Mouse (Mus musculus) spleen, adult 2 months (tissue): ENCODE results near the gene Xrcc5. TPM values are rescaled to one million over a fixed set of nuclear protein-coding genes. Genes with fewer than 3 reads are reported as not detected.
A peak's percentile ranks its signal among the peaks of the same experiment; 100 is the strongest.

Experiments
- DNase-seq, 2 experiments: peaks; one replicate each; pipeline versions ENCODE4 v3.0.0 to v3.0.0-alpha.2; 2012 to 2021; ENCODE audit warnings: low spot score in 2 of 2, low read depth in 1 of 2
- H3K27ac ChIP-seq: fragments of 200-500 bp; 2 replicates; pipeline ENCODE4 v1.5.1; 2012; ENCODE audit warnings: low read length, inconsistent platforms; ENCODE audit not compliant: insufficient read depth
- H3K27me3 ChIP-seq: fragments of 200-500 bp; 2 replicates; pipeline ENCODE4 v1.6.1; 2012; ENCODE audit warnings: mild to moderate bottlenecking, moderate library complexity, low read length, inconsistent platforms; ENCODE audit not compliant: control insufficient read depth, insufficient read depth
- H3K36me3 ChIP-seq: fragments of 200-500 bp; 2 replicates; pipeline ENCODE4 v1.6.1; 2012; ENCODE audit warnings: mild to moderate bottlenecking, low read length, inconsistent platforms; ENCODE audit not compliant: control insufficient read depth, insufficient read depth
- H3K4me1 ChIP-seq: fragments of 200-500 bp; 2 replicates; pipeline ENCODE4 v1.6.1; 2011; ENCODE audit warnings: inconsistent platforms; ENCODE audit not compliant: control insufficient read depth, insufficient read depth, insufficient read length
- H3K4me3 ChIP-seq: fragments of 200-500 bp; 2 replicates; pipeline ENCODE4 v1.5.1; 2011; ENCODE audit warnings: mild to moderate bottlenecking, inconsistent platforms; ENCODE audit not compliant: insufficient read depth, insufficient read length; ENCODE audit errors: extremely low read depth
- CTCF ChIP-seq: fragments of 200-500 bp; IDR thresholded peaks from 2 replicates; pipeline ENCODE4 v1.5.1; 2011; ENCODE audit warnings: mild to moderate bottlenecking, inconsistent platforms; ENCODE audit not compliant: insufficient read depth, insufficient read length, insufficient replicate concordance; ENCODE audit errors: extremely low read depth
- POLR2A ChIP-seq: fragments of 200-500 bp; IDR thresholded peaks from 2 replicates; pipeline ENCODE4 v1.6.1; 2011; ENCODE audit warnings: low read depth, low read length, inconsistent platforms
- WGBS: fragments of 180-500 bp; shearing (Covaris S2); methylation state at CpG from one replicate; pipeline ENCODE4 v1.1.7; 2018; 5-methylcytosine and 5-hydroxymethylcytosine counted together
- polyA plus RNA-seq: library from polyadenylated mRNA; depleted of rRNA; stranded (reverse); fragments of >200 nt; gene quantifications from 2 replicates; pipeline ENCODE4 v1.2.3, GENCODE M21; 2012

Gene Xrcc5
- polyA plus RNA-seq, 1 experiment = 1.7 TPM

DNA sequence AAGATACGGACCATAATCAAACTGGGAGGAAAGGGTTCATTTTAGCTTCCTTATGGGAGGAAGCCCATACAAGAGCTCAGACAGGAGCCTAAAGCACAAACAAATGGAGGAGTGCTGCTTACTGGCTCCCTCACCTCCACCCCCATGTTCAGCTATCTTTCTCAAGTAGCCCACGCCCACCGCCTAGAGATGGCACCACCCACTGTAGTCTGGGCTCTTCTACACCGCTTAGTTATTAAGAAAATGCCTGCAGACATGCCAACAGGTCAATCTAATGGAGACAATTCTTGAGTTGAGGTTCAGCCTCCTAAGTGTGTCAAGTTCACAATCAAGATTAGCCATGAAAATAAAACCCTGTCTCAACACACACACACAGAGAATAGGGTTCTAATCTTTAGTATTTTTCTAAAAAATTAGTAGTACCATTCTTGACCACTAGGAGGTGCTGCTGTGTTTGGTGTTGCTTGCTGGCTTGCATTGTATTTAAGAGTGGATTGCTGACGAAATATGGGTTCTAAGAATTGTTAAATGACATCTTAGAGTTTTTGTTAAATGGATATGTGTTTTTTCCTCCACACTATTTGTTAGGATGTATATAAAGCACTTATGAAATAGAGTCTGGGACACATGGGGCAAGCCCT lies 6.3 kb downstream of the Xrcc5 start:
- Histone ChIP-seq H3K4me1 (0 out of 2 replicates have a peak, but pooled peaks cover 4% of the 10 kb centered on the region), H3K27me3 (no peaks in the 10 kb centered on the region), H3K27ac (no peak overlapping the region), H3K36me3 (peaks cover 9% of the 10 kb centered on the region), H3K4me3 (no peak overlapping the region)
- 83% methylated on average over 5 of the region's 5 CpGs for WGBS
- DNase-seq = no peak
- TF ChIP-seq POLR2A = no peak
- no peak for TF ChIP-seq CTCF

DNA sequence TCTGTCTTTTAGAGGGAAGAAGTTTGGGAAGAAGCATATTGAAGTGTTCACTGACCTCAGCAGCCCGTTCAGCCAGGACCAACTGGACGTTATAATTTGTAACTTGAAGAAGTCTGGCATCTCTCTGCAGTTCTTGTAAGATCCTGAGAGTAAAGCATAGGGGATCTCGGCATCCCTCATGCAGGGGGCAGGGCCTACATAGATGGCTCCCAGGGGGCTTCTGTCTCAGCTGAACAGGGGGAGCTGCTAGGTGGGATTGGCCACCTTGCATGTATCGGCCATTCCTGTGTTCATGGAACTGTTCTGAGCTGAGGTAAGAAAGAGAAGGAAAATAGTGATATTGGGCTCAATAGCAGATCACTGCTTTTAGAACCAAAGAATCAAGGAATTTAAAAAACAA lies 8.2 kb downstream of the Xrcc5 start:
- Histone ChIP-seq H3K36me3 (peaks cover 14% of the 10 kb centered on the region), H3K4me1 (0 out of 2 replicates have a peak, but pooled peaks cover 4% of the 10 kb centered on the region), H3K27ac (no peak overlapping the region), H3K4me3 (no peak overlapping the region), H3K27me3 (no peaks in the 10 kb centered on the region)
- WGBS = 94% methylated on average over 4 of the region's 4 CpGs
- TF ChIP-seq POLR2A = no peak
- TF ChIP-seq CTCF = no peak
- DNase-seq = no peak

- peaks cover 17% of the 10 kb centered on the region for H3K36me3 ChIP-seq
- no peak for DNase-seq
- H3K27me3 ChIP-seq = no peaks in the 10 kb centered on the region
- TF ChIP-seq POLR2A (no peak), CTCF (no peak)
- no peak overlapping the region for H3K4me3 ChIP-seq
- WGBS = 89% methylated on average over 8 of the region's 8 CpGs
- H3K4me1 ChIP-seq = 0 out of 2 replicates have a peak, but pooled peaks cover 4% of the 10 kb centered on the region
- no peak overlapping the region for H3K27ac ChIP-seq
Observed at GRCm38 (mm10) chr1:72316409-72316808, 9.2 kb downstream of the Xrcc5 start.

DNA sequence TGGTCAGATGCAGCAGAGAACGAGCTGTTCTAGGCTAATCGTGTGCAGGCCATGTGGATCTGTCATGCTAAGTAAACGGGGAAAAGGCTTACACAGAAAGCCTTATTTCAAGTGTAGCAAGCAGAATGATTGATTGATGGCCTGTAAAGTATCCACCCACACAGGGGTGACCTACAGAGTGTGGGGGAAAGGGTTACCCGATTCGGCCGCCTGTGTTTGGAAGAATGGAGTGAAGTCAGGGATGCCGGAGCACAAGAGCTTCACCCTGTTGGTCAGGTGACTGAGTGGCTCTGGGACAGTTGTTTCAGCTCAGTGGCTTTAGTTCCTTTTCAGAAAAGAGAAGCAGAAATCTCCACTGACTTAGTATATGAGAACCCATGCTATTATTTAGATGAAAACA lies 9.7 kb downstream of the Xrcc5 start:
- 88% methylated on average over 7 of the region's 7 CpGs for WGBS

DNA sequence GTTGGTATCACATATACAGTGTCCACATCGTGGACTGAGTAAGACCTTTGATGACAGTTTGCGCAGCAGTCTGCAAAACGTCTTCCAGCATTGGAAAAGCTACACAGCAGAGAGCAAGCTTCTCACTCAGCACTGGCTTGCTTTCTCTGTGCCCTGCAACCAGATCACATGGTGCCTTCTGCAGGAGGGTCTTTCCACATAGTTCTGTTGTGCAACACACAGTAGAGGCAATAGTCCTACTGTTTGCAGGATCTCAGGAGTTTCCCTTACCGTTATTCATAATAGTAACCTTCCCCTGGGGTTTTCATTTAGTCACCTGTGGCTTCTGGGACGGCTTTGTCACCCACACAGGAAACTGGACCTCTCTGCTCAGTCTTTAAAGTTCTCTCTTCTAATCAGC lies 13.5 kb downstream of the Xrcc5 start:
- TF ChIP-seq CTCF (no peak), POLR2A (no peak)
- Histone ChIP-seq H3K4me1 (0 out of 2 replicates have a peak, but pooled peaks cover 4% of the 10 kb centered on the region), H3K4me3 (no peak overlapping the region), H3K27me3 (no peaks in the 10 kb centered on the region), H3K36me3 (peaks cover 14% of the 10 kb centered on the region), H3K27ac (no peak overlapping the region)
- 67% methylated on average over 5 of the region's 5 CpGs for WGBS
- DNase-seq = no peak

More for the DNA sequence above, 9.7 kb downstream of the Xrcc5 start:
- Histone ChIP-seq H3K27me3 (no peaks in the 10 kb centered on the region), H3K36me3 (peaks cover 17% of the 10 kb centered on the region), H3K4me3 (no peak overlapping the region), H3K27ac (no peak overlapping the region), H3K4me1 (0 out of 2 replicates have a peak, but pooled peaks cover 4% of the 10 kb centered on the region)
- peak in 1 of 2 experiments; percentile 8 for DNase-seq
- no peak for TF ChIP-seq CTCF

GRCm38 (mm10) chr1:72323248-72323647 lies 16.0 kb downstream of the Xrcc5 start:
- no peak overlapping the region for H3K4me3 ChIP-seq
- H3K36me3 ChIP-seq = peaks cover 21% of the 10 kb centered on the region
- H3K27ac ChIP-seq = no peak overlapping the region
- H3K27me3 ChIP-seq = no peaks in the 10 kb centered on the region
- TF ChIP-seq POLR2A (no peak), CTCF (no peak)
- 96% methylated on average over 4 of the region's 4 CpGs for WGBS
- no peak for DNase-seq
- no peaks in the 10 kb centered on the region for H3K4me1 ChIP-seq

- H3K27ac ChIP-seq = no peak overlapping the region
- H3K4me1 ChIP-seq = no peaks in the 10 kb centered on the region
- WGBS = 86% methylated on average over 11 of the region's 11 CpGs
- TF ChIP-seq CTCF (no peak), POLR2A (no peak)
- H3K27me3 ChIP-seq = no peaks in the 10 kb centered on the region
- DNase-seq = no peak
- peaks cover 15% of the 10 kb centered on the region for H3K36me3 ChIP-seq
- no peak overlapping the region for H3K4me3 ChIP-seq
Observed at GRCm38 (mm10) chr1:72326162-72326821, 19.1 kb downstream of the Xrcc5 start.
